Mouse (Mus musculus) CH12.LX (cell line): ENCODE results near the gene Lix1l.

Source experiments
- CTCF ChIP-seq, 2 experiments: IDR thresholded peaks in 1 of 2; conservative IDR thresholded peaks in 1 of 2; 2 replicates each; pipeline ENCODE4 v1.5.1; 2011 to 2012; ENCODE audit warnings: low read depth in 2 of 2, low read length in 2 of 2, improper control_type of control experiment in 1 of 2, inconsistent platforms in 1 of 2, mild to moderate bottlenecking in 1 of 2, moderate library complexity in 1 of 2
- POLR2A ChIP-seq: IDR thresholded peaks from 2 replicates; pipeline ENCODE4 v1.6.1; 2011; ENCODE audit warnings: low read depth, mild to moderate bottlenecking, improper control_type of control experiment, low read length

DNA sequence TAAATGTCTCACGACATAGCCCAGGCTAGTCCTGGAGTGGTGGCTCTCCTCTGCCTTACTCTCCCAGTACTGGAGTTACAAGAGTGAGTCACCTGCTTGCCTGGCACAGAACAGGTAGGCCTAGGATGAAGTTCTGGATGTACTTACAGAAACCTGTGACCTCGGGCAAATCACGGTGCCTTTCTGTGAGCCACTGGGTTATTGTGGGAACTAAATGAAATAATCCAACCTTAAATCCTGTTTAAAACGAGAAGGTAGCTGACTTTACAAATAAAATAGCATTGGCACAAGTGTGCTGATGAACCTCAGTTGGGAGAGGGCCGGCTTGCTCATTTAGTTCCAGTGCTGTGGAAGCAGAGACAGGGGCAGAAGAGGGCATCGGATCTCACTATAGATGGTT lies 46.7 kb upstream of the Lix1l start:
- TF ChIP-seq POLR2A, result no peak
- no peak for TF ChIP-seq CTCF (conservative IDR thresholded peaks at IDR 0.05 in 1 of 2, IDR thresholded peaks at IDR 0.05 in 1 of 2; ENCODE audit: low read depth in 2 of 2, low read length in 2 of 2)
